Mouse (Mus musculus): ENCODE results near the gene Fam198b. TPM values are rescaled to one million over a fixed set of nuclear protein-coding genes. Genes with fewer than 3 reads are reported as not detected.
A peak's percentile ranks its signal among the peaks of the same experiment; 100 is the strongest.

Fam198b gene
- total and polyA plus RNA-seq, 2 experiments from 2014 or later: 1.8 to 3.1 TPM

GRCm38 (mm10) chr3:79930141-79930744 lies 45.9 kb downstream of the Fam198b start:
- Histone ChIP-seq H3K9me3 (ENCODE audit: low read length) (no peaks in the 10 kb centered on the region), H3K27me3 (ENCODE audit: insufficient read depth, low read length) (no peaks in the 10 kb centered on the region), H3K4me3 (ENCODE audit: low read length) (no peak overlapping the region), H3K27ac (peak overlapping the region; percentile 62), H3K36me3 (ENCODE audit: insufficient read depth, low read length) (no peaks in the 10 kb centered on the region), H3K9ac (replicated peaks; ENCODE audit: low read length) (no peak overlapping the region), H3K4me1 (ENCODE audit: insufficient read depth, low read length) (no peaks in the 10 kb centered on the region), H3K4me2 (ENCODE audit: low read depth, low read length) (peak overlapping the region; percentile 35)
- ATAC-seq: peak; percentile 79
- DNase-seq (ENCODE audit: low spot score): peak; percentile 15
- TF ChIP-seq CTCF (IDR thresholded peaks at IDR 0.05; ENCODE audit: low read depth): no peak
- WGBS: 13% methylated on average over 7 of the region's 7 CpGs

- Histone ChIP-seq H3K36me3 (ENCODE audit: insufficient read depth, low read length) (no peaks in the 10 kb centered on the region), H3K9me3 (ENCODE audit: low read length) (no peaks in the 10 kb centered on the region), H3K9ac (replicated peaks; ENCODE audit: low read length) (no peak overlapping the region), H3K27ac (no peak overlapping the region), H3K4me3 (ENCODE audit: low read length) (no peak overlapping the region), H3K4me2 (ENCODE audit: low read depth, low read length) (no peak overlapping the region), H3K4me1 (ENCODE audit: insufficient read depth, low read length) (no peaks in the 10 kb centered on the region), H3K27me3 (ENCODE audit: insufficient read depth, low read length) (no peaks in the 10 kb centered on the region)
- no peak for TF ChIP-seq CTCF (IDR thresholded peaks at IDR 0.05; ENCODE audit: low read depth)
- no peak for ATAC-seq
- no peak for DNase-seq (ENCODE audit: low spot score)
- 76% methylated on average over 6 of the region's 6 CpGs for WGBS
Measured at GRCm38 (mm10) chr3:79936213-79936612, 51.9 kb downstream of the Fam198b start.

DNA sequence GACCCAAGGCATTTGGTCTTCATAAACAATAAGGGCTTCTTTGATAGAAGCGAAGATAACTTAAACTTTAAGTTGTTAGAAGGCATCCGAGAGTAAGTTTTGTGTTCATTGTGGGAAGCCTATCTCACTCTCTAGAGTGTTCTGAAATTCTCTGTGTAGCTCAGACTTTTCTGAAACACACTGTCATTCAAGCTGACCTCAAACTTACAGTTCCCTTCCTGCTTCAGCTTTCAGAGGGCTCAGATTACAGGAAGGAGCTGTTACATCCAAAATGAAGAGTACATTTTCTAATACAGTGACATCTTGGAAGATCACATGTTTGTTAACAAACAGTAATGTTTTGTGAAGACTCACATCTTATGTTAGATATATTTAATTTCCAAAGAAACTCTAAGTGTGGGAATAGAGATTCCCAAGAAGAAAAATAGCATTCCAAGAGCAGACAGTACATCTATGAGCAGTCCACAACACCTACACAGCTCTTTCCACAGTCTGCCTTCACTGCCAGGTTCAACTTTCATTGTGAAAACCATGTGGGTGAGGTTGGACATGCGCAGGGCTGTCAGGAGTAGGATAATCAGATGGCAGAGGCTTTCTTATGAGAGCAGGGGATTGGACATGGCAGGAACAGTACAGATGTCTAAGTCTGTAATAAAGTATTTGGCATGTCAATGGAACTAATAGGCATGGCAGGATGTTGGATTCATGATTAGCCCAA lies 52.6 kb downstream of the Fam198b start:
- H3K36me3 ChIP-seq (ENCODE audit: insufficient read depth, low read length): no peaks in the 10 kb centered on the region
- DNase-seq (ENCODE audit: low spot score): no peak
- no peaks in the 10 kb centered on the region for H3K4me1 ChIP-seq (ENCODE audit: insufficient read depth, low read length)
- H3K27ac ChIP-seq: no peak overlapping the region
- H3K9ac ChIP-seq (replicated peaks; ENCODE audit: low read length): no peak overlapping the region
- no peak; the same call in 1 of the 2 replicates for ATAC-seq
- no peaks in the 10 kb centered on the region for H3K9me3 ChIP-seq (ENCODE audit: low read length)
- 87% methylated on average over 3 of the region's 3 CpGs for WGBS
- H3K27me3 ChIP-seq (ENCODE audit: insufficient read depth, low read length): no peaks in the 10 kb centered on the region
- H3K4me2 ChIP-seq (ENCODE audit: low read depth, low read length): no peak overlapping the region
- H3K4me3 ChIP-seq (ENCODE audit: low read length): no peak overlapping the region
- TF ChIP-seq CTCF (IDR thresholded peaks at IDR 0.05; ENCODE audit: low read depth): no peak

DNA sequence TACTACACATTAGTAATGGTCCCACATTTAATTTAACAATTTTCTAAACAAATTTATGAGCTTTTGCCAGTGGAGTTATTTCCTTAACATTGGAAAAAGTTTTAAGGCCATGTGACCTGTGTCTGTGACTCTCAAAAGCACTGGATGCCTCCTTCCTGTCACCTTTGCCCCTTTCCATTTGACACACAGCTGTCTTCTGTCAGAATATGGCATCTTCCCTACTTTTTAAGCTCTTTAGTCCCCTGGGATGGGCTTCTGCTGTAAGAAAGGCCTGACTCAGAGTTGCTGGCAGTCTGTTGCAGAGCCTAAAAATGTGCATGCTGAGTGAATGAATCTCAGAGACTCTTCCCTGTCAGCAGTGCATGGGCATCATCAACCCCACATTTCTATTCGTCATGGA lies 63.4 kb downstream of the Fam198b start:
- no peak overlapping the region for H3K27ac ChIP-seq
- no peak for TF ChIP-seq CTCF (IDR thresholded peaks at IDR 0.05; ENCODE audit: low read depth)
- ATAC-seq (no peak), DNase-seq (ENCODE audit: low spot score) (no peak)
- H3K36me3 ChIP-seq (ENCODE audit: insufficient read depth, low read length): no peaks in the 10 kb centered on the region
- H3K4me3 ChIP-seq (ENCODE audit: low read length): no peak overlapping the region
- 51% methylated on average over 1 of the region's 1 CpGs for WGBS
- no peak overlapping the region for H3K9ac ChIP-seq (replicated peaks; ENCODE audit: low read length)
- H3K4me1 ChIP-seq (ENCODE audit: insufficient read depth, low read length): no peaks in the 10 kb centered on the region
- H3K4me2 ChIP-seq (ENCODE audit: low read depth, low read length): no peak overlapping the region
- H3K9me3 ChIP-seq (ENCODE audit: low read length): no peaks in the 10 kb centered on the region
- no peaks in the 10 kb centered on the region for H3K27me3 ChIP-seq (ENCODE audit: insufficient read depth, low read length)

GRCm38 (mm10) chr3:79948151-79948550 lies 63.8 kb downstream of the Fam198b start:
- Histone ChIP-seq H3K27ac (no peak overlapping the region), H3K4me3 (ENCODE audit: low read length) (no peak overlapping the region), H3K27me3 (ENCODE audit: insufficient read depth, low read length) (no peaks in the 10 kb centered on the region), H3K9me3 (ENCODE audit: low read length) (no peaks in the 10 kb centered on the region), H3K36me3 (ENCODE audit: insufficient read depth, low read length) (no peaks in the 10 kb centered on the region), H3K4me1 (ENCODE audit: insufficient read depth, low read length) (no peaks in the 10 kb centered on the region), H3K4me2 (ENCODE audit: low read depth, low read length) (no peak overlapping the region), H3K9ac (replicated peaks; ENCODE audit: low read length) (no peak overlapping the region)
- ATAC-seq (no peak), DNase-seq (ENCODE audit: low spot score) (no peak)
- no peak for TF ChIP-seq CTCF (IDR thresholded peaks at IDR 0.05; ENCODE audit: low read depth)
- WGBS: 78% methylated on average over 2 of the region's 2 CpGs

DNA sequence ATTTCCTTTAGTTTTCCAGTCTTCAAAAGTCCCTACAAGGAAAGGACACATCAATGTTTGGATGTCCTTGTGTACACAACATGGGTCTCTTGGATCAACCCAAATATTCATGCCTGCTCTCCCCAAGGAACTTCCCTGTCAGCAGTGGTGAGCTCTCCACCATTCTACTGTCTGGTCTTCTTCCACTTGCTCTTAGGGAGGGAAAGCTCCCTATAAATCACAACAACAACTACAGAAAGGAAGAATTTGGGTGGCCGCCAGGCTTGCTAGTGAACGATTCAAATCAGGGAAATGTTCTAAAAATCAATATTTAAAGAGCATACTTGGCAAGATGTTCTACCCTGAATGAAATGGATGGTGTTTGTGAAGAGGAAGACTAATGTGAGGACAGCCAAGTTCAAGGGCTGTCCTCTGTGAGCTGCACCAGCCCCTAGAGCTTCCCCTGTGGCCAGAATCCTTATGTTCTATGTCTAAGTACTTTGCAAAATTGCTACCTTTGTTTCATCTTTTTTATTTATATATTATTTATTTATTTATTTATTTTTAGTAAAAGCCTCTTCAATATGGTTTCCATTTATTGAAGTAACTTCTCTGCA lies 68.9 kb downstream of the Fam198b start:
- no peaks in the 10 kb centered on the region for H3K27me3 ChIP-seq (ENCODE audit: insufficient read depth, low read length)
- ATAC-seq (no peak), DNase-seq (ENCODE audit: low spot score) (no peak)
- no peak for TF ChIP-seq CTCF (IDR thresholded peaks at IDR 0.05; ENCODE audit: low read depth)
- 74% methylated on average over 2 of the region's 2 CpGs for WGBS
- H3K4me2 ChIP-seq (ENCODE audit: low read depth, low read length): no peak overlapping the region
- H3K4me3 ChIP-seq (ENCODE audit: low read length): no peak overlapping the region
- no peaks in the 10 kb centered on the region for H3K9me3 ChIP-seq (ENCODE audit: low read length)
- H3K36me3 ChIP-seq (ENCODE audit: insufficient read depth, low read length): no peaks in the 10 kb centered on the region
- H3K27ac ChIP-seq: no peak overlapping the region
- no peak overlapping the region for H3K9ac ChIP-seq (replicated peaks; ENCODE audit: low read length)
- no peaks in the 10 kb centered on the region for H3K4me1 ChIP-seq (ENCODE audit: insufficient read depth, low read length)

GRCm38 (mm10) chr3:79955262-79955661 lies 70.9 kb downstream of the Fam198b start:
- no peak overlapping the region for H3K4me3 ChIP-seq (ENCODE audit: low read length)
- ATAC-seq: no peak
- H3K9ac ChIP-seq (replicated peaks; ENCODE audit: low read length): no peak overlapping the region
- no peaks in the 10 kb centered on the region for H3K36me3 ChIP-seq (ENCODE audit: insufficient read depth, low read length)
- H3K9me3 ChIP-seq (ENCODE audit: low read length): no peaks in the 10 kb centered on the region
- no peak for TF ChIP-seq CTCF (IDR thresholded peaks at IDR 0.05; ENCODE audit: low read depth)
- H3K27me3 ChIP-seq (ENCODE audit: insufficient read depth, low read length): no peaks in the 10 kb centered on the region
- no peak overlapping the region for H3K4me2 ChIP-seq (ENCODE audit: low read depth, low read length)
- no peak overlapping the region for H3K27ac ChIP-seq
- WGBS: 78% methylated on average over 3 of the region's 3 CpGs
- DNase-seq (ENCODE audit: low spot score): no peak
- H3K4me1 ChIP-seq (ENCODE audit: insufficient read depth, low read length): no peaks in the 10 kb centered on the region

Data from hindbrain, postnatal 0 days (tissue).